Mouse (Mus musculus): ENCODE measurements around the gene Flrt1.
"Not testable (repeated sequence)": the region's sequence is repeated elsewhere in the genome, so short reads cannot be mapped to it uniquely, and the experiment has no call there.

The Flrt1 gene

DNA sequence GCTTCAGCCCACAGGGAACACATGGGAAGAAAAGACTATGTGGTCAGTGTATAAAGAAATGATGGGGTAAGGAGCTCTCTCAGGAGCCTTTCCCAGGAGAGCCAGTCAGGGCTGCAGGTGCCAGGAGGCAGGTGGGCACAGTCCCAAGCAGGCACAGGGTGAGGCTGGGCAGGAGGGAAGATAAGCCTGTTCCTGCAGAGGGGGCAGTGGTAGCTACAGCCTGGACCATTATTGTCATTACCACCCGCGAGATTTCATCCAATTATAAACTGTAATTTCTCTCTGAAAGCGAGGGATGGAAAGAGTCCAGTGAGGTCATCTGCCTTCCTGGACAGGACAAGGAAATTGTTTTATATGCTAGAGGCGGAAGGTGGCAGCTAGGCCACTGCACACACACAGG is 1.6 kb upstream of the Flrt1 start:
- no peak for ATAC-seq (ENCODE audit: insufficient number of reproducible peaks, low FRiP score, low TSS enrichment)

DNA sequence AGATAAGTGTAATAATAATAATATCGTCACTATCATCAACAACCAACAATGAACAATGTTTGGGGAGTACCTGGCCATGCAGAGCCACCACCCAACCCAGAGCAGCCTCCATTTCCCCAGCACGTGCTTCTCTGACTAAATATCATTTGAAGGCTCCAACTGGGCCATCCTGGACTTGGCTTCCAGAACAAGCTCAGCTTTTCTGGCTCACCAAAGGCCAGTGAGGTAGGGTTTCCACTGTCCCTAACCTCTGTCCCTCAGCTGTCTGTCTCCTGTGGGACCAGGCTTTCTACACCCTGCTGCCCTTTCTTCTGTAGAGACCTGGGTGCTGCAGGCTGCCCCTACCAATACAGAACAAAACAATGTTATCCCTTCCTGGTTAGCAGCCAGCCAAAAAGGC is 1.0 kb upstream of the Flrt1 start:
- ATAC-seq (ENCODE audit: insufficient number of reproducible peaks, low FRiP score, low TSS enrichment) = no peak

DNA sequence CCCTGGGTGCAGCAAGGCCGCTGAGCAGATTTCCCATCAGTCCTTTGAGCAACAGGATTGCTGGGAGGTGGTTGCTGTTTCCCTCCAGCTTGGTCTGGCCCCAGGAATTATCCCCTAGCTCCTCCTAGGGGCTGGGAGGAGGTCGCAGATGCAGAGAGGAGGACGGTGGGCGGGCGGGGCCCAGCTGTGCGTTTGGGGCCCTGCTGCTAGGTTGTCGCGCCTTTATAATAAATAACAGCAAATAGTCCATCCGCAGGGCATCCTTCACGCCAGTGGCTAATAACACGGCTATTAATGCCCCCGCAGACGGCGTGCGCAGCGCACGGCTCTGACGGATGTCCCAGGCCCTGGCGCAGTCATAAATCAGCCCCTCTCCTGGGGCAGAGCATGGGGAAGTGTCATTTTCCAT is 1.5 kb downstream of the Flrt1 start:
- no peak for ATAC-seq (ENCODE audit: insufficient number of reproducible peaks, low FRiP score, low TSS enrichment)

DNA sequence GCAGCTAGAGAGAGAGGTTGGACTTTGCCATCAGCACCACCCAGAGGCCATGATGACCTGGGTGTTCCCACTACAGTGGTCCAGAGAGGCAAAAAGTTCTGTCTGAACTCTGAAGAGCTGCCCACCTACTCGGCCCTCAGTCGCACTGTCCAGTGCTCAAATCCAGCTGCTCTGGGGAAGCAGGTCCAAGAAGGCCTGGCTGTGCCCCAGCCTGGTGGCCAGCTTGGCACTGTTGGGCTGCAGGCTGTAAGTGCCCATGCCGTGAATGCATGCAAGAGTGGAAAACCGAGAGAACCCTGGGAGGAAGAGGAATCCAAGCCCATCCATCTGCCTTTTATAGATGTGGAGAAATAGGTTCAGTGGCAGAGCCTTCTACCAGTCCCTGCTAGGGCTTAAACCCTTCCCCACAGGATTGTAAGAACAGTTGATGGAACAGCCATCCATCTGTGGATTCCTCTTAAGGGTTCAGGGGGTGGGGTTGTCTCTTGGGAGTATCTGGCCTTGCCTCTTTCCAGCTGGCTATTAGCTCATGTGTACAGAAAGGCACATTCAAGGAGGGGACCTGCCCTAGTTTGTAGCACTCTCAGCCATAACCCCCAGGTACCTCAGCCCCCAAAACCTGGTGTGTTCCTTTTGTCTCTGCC is 2.1 kb downstream of the Flrt1 start:
- no peak for ATAC-seq (ENCODE audit: insufficient number of reproducible peaks, low FRiP score, low TSS enrichment)

DNA sequence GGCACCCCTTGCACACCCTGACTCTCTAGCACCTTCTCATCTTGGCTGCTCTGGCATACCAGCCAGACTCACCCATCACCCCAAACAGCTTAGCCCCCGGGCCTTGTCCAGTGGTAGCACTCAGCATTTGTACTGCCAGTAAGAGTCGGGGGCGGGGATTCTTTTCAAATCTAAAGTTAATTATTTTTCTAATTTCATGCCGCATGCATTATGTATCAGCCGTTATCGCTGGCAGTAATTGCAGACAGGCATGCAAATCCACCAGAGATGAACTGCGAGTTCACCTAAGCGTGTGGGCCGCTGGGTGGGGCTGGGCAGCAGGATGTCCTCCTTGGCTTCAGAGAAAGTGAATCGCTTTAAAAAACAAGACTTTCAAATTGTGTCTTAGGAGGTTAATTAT is 3.5 kb downstream of the Flrt1 start:
- ATAC-seq (ENCODE audit: insufficient number of reproducible peaks, low FRiP score, low TSS enrichment) = no peak

DNA sequence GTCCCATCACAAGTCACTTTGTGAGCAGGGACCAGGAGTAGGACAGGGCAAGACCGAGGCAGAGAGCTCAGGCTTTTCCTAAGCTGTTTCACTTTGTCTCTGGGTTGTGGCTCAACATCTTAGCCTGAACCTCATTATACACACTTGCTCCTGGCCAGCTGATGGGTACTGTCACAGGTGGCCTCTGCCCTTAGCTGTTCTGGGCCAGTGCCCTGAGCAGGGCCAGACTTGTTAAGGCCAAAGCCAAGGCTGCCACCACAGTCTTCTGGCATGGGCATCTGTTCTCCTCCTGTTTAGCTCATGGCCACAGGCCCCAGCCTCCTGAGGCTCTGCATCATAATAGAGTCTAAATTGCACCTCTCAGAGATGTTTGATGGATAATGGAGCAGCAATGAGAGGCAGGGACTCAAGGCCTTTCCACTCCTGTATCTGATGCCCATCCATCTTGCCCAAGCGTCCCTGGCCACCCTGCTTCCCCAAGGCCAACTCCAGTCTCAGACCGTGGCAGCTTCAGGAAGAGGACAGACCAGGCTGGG is 5.8 kb downstream of the Flrt1 start:
- no peak for ATAC-seq (ENCODE audit: insufficient number of reproducible peaks, low FRiP score, low TSS enrichment)

DNA sequence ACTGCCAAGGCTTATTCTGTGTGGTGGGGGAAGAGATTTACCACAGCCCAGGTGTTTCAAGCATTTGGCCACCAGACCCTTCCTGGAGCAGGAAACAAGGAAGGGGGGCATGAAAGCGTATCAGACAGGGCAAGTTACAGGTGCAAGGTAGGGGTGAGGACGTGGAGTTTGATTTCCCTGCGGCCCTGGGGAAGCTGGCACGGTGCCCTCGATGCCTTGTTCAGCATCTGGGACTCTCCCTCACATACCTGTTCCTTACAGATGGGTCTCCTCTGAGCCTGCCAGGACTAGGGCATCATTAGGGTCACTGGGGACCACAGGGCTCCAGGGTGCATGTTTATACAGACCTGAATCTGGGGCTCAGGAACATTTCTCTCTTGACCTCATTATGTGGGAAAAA is 12.8 kb downstream of the Flrt1 start:
- no peak for ATAC-seq (ENCODE audit: insufficient number of reproducible peaks, low FRiP score, low TSS enrichment)

DNA sequence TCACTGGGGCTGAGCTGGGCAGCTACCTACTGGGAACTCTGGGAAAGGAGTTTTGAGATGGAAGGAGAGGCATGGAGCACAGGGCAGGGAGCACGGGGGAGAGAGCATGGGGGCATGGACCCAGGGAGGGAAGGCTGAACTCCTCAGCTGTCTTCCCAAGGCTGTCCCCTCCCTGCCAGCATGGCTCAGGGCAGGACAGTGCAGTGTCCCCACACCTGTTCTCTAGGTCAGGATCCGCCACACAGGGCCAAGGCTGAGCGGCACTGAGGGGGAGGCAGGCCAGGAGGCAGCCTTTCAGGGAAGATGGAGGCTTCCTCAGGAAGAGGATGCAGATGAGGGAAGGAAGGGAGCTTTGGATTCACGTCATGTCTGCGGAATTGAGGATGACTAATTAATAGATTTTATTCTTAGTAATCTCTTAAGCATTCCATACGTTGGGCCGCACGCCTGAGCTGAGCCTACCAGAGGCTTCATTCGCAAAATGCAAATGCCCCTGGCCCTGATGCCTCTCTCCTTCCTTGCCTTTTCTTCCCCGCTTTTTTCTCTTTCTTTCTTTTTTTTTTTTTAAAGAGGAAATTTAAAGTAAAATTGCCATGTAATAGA is 14.0 kb downstream of the Flrt1 start:
- ATAC-seq (ENCODE audit: insufficient number of reproducible peaks, low FRiP score, low TSS enrichment) = no peak

DNA sequence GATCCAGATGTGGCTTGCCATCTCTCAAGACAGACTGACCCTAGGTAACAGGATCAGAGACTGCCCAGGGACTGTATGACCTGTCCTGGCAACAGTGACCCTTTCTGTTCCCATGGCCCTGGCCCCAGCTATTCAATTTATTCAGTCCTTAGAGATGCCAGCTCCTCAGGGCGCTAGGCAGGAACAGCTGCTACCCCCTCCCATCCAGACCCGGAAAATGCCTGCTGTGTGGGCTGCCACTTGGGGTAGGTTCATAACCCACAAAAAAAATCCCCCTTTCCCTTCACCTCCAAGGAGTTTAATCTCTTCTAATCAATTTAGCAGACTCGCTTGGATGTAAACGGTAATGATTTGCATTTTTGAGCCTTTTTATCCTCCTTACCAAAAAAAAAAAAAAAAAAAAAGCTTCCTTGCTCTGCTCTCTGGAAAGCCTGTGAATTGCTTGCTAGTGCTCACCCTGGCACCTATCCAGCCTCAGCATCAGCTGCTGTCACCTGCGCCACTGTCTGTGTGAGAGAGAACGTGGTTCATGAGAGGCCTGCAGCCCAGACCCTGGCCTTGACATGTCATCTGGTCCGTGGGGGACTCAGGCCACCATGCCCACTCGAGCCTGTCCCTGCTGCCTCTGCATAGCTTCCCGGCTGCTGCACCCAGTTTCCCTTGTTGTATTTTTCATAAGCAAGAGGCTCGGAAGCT is 15.0 kb downstream of the Flrt1 start:
- no peak for ATAC-seq (ENCODE audit: insufficient number of reproducible peaks, low FRiP score, low TSS enrichment)

DNA sequence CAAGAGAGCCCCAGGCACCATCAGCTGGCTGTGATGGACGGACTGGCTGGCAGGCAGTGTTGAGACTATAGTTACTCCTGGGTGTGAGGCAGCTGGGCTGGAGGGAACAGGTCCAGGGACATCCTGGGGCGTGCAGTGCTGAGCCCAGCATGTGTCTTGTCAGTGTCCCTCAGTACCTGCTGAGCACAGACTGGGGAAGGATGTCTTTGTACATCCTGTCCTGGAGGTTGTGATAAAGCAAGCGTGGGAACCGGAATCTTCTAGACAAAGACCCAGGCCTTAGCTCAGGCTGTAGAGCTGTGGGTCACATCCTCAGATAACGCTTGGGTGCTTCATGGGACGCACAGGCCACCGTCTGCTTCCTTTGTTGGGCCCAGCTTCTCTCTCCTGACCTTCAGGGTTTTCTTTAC is 15.7 kb downstream of the Flrt1 start:
- ATAC-seq (ENCODE audit: insufficient number of reproducible peaks, low FRiP score, low TSS enrichment) = no peak

DNA sequence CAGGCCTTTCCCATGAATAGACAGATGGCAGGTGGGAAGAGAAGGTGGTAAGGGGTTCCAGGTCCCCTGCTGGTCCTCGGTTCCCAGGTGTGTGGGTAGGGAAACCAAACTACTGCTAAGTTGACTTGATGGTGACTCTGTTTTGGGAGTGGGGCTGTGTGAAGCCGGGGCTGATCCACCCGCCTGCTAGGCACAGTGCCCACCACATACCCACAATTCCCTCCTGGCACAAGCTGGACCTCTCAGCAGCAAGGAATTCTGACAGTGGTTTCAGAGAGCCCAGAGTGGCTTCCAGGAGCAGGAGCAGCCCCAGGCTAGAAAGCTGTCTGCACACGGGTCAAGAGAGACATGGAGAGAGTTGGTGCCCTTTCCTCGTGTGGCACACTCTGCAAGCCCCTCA is 16.5 kb downstream of the Flrt1 start:
- ATAC-seq (ENCODE audit: insufficient number of reproducible peaks, low FRiP score, low TSS enrichment) = no peak

DNA sequence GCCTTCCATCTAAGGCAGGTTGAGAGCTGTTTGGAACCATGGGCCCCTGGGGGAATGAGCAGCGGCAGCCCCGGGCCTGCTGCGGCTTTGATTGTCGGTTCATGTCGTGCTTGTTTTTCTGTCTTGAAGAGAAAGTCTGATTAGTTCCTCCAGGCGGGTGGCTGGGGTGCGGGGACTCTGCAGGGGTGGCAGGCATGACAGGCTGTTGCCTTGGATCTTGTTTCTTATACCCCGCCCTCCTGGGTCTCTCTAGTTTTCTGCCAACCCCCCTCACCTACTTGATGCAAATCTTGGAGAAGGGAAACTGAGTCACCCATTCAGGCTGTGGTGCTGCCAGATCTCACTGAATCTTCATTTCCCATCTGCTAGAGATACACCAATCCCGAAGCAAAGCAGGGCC is 17.0 kb downstream of the Flrt1 start:
- no peak for ATAC-seq (ENCODE audit: insufficient number of reproducible peaks, low FRiP score, low TSS enrichment)

DNA sequence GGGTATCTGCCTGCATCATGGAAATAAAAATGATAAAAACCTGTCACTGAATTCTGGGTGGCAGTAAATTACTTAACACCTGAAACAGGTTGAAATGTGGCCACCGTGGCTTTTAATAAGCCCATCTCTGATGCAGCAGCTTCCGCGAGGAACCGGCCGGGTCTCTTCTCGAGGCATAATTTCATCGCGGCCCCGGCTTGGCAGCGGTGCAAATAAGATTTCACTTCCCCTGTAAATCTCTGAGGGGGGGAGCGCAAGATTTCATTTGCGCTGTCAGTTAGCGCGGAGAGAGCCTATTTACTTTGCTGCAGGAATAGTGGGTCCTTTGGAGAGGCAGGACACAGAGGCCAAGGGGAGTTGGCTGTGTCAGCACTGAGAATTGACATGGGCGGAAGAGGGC is 20.8 kb downstream of the Flrt1 start:
- no peak for ATAC-seq (ENCODE audit: insufficient number of reproducible peaks, low FRiP score, low TSS enrichment)

DNA sequence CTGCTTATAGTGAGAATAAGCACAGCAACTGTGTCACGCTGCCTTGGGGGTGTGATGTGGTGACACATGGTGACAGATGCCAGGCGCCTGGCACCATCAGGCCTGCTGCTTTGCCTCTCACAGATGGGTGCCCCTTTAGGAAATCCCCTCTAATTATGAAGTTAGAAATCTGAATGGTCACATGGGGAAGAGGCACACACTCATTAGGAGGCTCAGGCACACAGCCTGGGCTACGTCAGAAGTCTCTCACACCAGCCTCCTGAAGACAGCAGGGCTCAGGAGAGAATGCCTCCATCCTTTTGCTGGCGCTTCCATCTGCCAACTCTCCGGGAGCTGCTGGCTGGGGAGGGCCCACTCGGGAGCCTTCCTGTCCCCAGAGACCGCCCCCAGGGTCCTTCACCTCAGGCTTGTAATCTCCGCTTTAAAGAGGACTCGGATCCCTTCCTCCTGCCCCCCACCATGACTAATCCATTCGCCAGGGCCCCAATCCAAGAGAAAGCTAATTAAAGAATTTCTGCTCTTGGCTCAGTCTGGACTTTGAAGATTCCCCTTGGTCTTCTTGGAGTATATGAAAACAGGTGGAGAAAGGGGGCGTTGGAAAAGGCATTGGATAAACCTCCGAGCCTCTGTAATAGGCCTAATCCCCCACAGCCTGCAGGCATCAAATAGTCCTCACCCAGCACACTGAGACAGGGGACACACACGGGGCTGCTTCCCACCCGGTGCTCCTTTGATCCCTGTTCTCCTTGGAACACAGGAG is 22.3 kb downstream of the Flrt1 start:
- ATAC-seq (ENCODE audit: insufficient number of reproducible peaks, low FRiP score, low TSS enrichment) = no peak

DNA sequence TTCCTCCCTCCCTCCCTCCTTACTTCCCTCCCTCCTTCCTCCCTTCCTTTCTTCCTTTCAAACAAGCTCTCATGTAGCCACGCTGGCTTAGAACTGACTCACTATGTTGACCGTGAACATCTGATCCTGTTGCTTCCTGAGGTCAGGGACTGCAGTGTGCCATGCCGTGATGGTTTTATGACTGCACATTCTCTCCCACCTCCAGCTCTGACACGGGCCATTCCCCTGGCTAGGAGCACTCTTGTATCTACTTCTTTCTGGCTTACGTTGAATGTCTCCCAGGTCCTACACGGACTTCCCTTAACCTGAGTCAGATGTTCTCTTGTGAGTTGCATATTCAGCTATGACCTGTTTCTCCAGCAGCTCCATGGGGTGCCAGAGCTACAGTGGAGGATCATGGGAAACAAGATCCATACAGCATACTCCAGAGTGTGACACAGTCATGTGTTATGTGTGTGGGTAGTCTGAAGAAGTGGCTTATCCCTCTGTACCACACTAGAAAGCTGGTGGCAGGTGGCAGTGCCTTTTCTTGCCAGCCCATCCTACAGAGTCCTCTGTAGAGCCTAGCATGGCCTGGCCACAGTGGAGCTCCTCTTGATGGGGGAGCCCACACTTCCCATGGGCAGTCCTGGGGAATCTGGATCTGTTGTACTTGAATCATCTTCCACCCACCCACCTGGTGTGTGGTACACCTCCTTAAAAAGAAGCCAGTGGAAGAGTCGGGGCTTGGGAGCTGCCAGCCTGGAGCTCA is 23.8 kb downstream of the Flrt1 start:
- no peak for ATAC-seq (ENCODE audit: insufficient number of reproducible peaks, low FRiP score, low TSS enrichment)

DNA sequence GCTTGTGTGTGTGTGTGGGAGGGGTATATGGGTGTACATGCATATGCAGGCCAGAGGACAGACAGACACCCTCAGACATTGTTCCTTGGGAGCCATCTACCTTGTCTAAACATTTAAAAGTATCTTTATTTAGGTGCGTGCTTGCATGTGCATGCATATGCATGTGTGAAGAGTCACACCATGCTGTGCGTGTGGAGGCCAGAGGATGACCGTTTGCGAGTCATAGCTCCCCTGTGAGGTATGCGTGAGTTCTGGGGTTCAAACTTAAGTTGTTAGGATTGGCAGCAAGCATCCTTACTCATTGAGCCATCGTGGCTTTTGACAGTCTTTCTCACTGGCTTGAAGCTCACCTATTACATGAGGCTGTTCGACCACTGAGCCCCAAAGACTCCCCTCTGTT is 27.3 kb downstream of the Flrt1 start:
- ATAC-seq (ENCODE audit: insufficient number of reproducible peaks, low FRiP score, low TSS enrichment) = no peak

DNA sequence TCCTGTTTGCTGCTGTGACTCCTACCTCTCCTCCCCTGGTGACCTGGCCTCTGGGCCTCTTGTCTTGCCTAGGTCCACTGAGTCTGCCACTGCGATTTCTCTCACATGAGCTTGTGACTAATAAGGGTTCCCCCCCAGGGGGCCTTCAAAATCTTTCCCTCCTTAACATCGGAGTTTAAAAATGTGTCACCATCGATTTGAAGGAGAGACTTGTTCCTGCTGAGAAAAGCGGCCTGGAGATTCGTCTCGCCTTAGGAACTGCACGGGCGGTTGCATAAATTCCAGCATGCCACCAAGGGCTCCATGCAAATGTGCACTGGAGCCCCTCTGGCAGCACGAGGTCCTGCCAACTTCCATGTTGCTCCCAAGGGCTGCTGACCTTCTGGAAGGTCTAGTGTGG is 27.9 kb downstream of the Flrt1 start:
- no peak for ATAC-seq (ENCODE audit: insufficient number of reproducible peaks, low FRiP score, low TSS enrichment)

DNA sequence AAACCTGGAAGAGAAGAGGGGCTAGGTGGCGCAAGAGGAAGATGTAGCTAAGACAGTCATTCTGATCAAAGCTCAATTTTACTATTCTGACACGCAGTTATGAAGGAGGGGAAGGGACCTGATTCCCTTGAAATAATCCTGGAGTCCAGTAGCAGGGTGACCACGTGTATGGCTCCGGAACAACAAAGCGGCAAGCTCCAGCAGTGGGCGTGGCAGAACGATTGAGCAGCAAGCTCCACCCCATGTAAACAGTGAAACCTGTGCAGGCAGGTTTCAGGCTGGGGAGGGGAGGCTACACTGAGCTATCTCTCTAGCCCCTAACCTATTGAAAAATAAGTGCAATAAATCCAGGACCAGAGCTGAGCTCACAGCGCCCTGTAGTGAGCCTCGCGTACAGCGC is 30.2 kb downstream of the Flrt1 start:
- ATAC-seq (ENCODE audit: insufficient number of reproducible peaks, low FRiP score, low TSS enrichment) = not testable (repeated sequence)

DNA sequence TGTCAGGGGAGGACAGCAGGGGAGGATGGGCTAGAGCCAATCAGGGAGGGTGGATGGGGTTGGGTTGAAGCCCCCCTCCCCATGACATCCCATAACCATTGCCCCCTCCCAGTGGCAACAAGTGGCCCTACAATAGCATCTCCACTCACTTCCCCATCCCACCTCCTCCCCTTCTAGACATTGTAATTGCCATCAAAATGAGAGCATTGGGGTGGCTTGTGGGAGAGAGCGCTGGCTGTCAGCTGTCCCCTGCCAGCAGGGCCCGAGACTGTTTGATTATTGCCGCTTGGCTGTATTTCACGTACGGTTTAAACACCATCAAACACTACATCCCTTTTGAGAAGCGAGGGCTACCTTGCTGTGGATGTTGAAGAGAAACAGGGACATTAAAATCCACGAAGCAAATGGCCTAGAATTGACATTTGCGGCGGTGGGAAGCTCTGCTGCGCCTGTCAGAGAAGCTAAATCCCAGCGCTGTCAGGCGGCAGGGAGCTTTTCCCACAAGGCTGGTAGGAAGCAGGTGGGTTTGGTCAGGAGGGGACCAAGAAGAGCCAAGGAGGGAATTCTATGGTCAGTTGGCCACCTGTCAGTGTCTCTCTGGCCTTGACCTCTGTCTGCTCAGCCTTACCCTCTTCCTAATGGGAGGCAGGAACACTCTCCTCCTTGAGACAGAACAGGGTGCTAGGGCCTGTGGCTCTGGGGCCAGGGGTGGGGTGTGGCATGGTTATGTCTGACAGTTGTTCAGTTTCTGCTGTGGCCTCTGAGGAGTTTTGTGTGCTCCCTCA is 31.3 kb downstream of the Flrt1 start:
- ATAC-seq (ENCODE audit: insufficient number of reproducible peaks, low FRiP score, low TSS enrichment) = no peak

DNA sequence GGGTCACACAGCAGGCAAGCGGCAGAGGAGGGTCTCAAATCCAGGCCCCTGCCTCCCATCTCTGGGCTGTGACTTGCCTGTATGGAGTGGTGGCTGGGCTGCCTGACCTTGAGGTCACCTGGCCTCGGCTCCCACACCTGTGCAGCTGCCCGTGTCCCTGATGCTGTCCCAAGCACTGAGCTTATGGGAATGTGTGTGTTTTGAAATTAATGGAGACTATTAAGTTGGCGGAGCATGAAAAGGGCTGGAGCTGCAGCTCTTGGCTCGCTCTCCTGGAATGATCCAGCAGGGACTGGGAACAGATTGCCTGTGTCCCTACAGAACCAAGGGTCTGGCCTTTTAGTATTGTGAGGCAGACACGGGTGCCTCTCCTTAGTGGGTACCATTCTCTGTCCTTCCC is 33.3 kb downstream of the Flrt1 start:
- ATAC-seq (ENCODE audit: insufficient number of reproducible peaks, low FRiP score, low TSS enrichment) = no peak
